Mouse (Mus musculus): ENCODE data around the gene Zfyve21. TPM values are rescaled to one million over a fixed set of nuclear protein-coding genes. Genes with fewer than 3 reads are reported as not detected.

Gene Zfyve21
- polyA plus RNA-seq, 1 experiment from 2014 or later = 64.4 TPM

DNA sequence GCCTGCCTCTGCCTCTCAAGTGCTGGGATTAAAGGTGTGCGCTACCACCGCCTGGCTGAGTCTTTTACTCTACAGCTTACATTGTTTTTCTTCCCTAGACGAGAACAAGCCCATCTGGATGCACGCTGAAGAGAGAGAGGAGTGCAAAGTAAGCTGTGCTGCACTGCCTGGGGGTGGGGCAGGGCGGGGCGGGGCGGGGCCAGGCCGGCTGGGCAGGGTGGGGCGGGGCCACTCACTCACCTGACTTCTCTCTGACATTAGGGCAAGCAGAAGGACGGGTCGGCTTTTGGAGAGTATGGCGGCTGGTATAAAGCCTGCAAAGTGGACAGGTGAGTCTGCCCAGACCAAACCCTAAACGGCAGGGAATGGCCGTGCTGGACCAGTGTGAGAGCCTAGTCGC, 28.8 kb upstream of the Zfyve21 start:
- Histone ChIP-seq H3K4me3 (replicated peaks) (no peak overlapping the region), H3K9ac (no peak overlapping the region), H3K4me1 (replicated peaks) (peaks cover 34% of the 10 kb centered on the region), H3K9me3 (replicated peaks) (no peaks in the 10 kb centered on the region), H3K27ac (replicated peaks) (no peak overlapping the region), H3K36me3 (replicated peaks) (peaks cover 87% of the 10 kb centered on the region), H3K27me3 (no peaks in the 10 kb centered on the region), H3K4me2 (no peak overlapping the region)
- WGBS (ENCODE audit: insufficient replicate concordance) = 61% methylated on average over 15 of the region's 15 CpGs
- ATAC-seq (ENCODE audit: insufficient read depth) = no peak

DNA sequence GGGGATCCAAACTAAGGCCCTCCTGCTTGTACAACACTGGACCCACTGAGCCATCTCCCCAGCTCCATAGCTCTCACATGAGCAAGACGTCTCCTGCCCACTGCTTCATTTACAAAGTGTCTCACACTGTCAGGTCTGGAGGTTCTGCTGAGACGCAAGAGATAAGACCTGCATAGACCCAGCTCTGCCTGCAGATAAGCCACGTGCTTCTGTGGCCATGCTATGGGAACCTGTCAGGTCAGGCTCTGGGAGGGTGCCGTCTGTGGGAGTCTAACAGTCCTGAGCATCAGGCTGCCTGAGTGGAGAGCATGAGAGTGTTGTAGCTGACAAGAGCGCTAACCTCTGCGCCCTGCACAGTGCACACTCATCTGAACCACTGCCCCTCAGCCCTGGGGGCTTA, 27.0 kb upstream of the Zfyve21 start:
- Histone ChIP-seq H3K36me3 (replicated peaks) (peaks cover 83% of the 10 kb centered on the region), H3K9ac (no peak overlapping the region), H3K4me3 (replicated peaks) (no peak overlapping the region), H3K4me1 (replicated peaks) (peaks cover 38% of the 10 kb centered on the region), H3K27ac (replicated peaks) (no peak overlapping the region), H3K27me3 (no peaks in the 10 kb centered on the region), H3K4me2 (no peak overlapping the region), H3K9me3 (replicated peaks) (no peaks in the 10 kb centered on the region)
- 48% methylated on average over 6 of the region's 6 CpGs for WGBS (ENCODE audit: insufficient replicate concordance)
- ATAC-seq (ENCODE audit: insufficient read depth) = peak; percentile 56

GRCm38 (mm10) chr12:111790090-111790489, 23.9 kb upstream of the Zfyve21 start:
- WGBS (ENCODE audit: insufficient replicate concordance) = 78% methylated on average over 5 of the region's 5 CpGs
- Histone ChIP-seq H3K27me3 (no peaks in the 10 kb centered on the region), H3K9ac (no peak overlapping the region)

DNA sequence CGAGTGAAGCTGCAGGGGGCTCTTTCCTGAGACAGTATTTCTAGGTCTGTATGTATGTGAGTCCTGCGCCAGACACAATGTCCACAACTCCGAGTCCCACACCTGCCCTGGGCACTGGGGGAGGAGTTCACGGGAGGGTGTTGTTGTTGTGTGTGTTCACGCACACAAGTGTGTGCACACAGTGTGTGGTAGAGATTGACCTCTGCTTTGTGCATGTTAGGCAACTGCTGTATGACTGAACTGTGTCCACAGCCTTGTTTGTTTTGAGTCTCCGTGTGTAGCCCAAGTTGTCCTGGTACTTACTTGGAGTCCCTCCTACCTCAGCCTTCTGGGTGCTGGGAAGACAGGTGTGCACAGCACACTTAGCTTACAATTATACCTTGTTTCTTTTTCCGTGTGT, 23.3 kb upstream of the Zfyve21 start:
- Histone ChIP-seq H3K4me2 (no peak overlapping the region), H3K36me3 (replicated peaks) (peaks cover 75% of the 10 kb centered on the region), H3K4me1 (replicated peaks) (peaks cover 46% of the 10 kb centered on the region), H3K9ac (no peak overlapping the region), H3K27me3 (no peaks in the 10 kb centered on the region), H3K27ac (replicated peaks) (peak overlapping the region; percentile 78), H3K9me3 (replicated peaks) (no peaks in the 10 kb centered on the region), H3K4me3 (replicated peaks) (no peak overlapping the region)
- 76% methylated on average over 7 of the region's 7 CpGs for WGBS (ENCODE audit: insufficient replicate concordance)
- peak; percentile 33; the same call in 1 of the 2 replicates for ATAC-seq (ENCODE audit: insufficient read depth)

More at GRCm38 (mm10) chr12:111790090-111790489, 23.9 kb upstream of the Zfyve21 start:
- H3K36me3 ChIP-seq (replicated peaks) = peaks cover 80% of the 10 kb centered on the region
- no peak overlapping the region for H3K4me2 ChIP-seq
- H3K9me3 ChIP-seq (replicated peaks) = no peaks in the 10 kb centered on the region
- H3K27ac ChIP-seq (replicated peaks) = peak overlapping the region; percentile 78
- ATAC-seq (ENCODE audit: insufficient read depth) = peak; percentile 69
- H3K4me3 ChIP-seq (replicated peaks) = no peak overlapping the region
- peaks cover 48% of the 10 kb centered on the region for H3K4me1 ChIP-seq (replicated peaks)

DNA sequence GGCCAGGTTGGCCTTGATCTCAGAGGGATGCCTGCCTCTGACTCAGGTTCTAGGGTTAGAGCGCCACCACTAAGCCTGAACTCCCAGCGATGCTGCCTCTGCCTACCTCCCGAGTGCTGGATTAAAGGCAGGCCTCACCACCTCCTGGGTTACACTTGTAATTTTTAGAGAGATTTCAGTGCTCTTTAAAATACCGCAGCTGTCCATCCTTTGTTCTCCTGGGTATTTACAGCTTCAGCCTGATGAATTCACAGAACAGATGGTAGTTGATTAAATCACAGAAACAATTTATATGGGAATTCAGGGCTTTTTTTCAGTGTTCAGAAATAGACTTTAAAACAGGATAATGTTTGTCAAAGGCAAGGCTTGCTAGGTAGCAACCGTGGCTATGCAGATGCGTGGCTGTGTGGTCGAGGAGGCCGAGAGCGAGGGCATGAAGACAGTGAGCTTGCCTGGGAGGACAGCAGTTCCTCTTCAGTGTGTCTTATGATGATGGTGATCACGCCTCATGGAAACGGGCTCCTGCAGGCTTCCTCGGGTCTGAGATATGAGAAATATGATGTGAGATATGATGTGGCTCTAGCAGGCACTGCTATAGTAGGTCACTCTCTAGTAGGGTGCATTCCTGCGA, 22.4 kb upstream of the Zfyve21 start:
- Histone ChIP-seq H3K9me3 (replicated peaks) (no peaks in the 10 kb centered on the region), H3K36me3 (replicated peaks) (peaks cover 74% of the 10 kb centered on the region), H3K9ac (no peak overlapping the region), H3K27ac (replicated peaks) (0 out of 2 replicates have a peak overlapping the region, but pooled peaks have one; percentile 78), H3K4me1 (replicated peaks) (peaks cover 38% of the 10 kb centered on the region), H3K27me3 (no peaks in the 10 kb centered on the region), H3K4me3 (replicated peaks) (no peak overlapping the region), H3K4me2 (no peak overlapping the region)
- no peak for ATAC-seq (ENCODE audit: insufficient read depth)
- WGBS (ENCODE audit: insufficient replicate concordance) = 80% methylated on average over 13 of the region's 13 CpGs

DNA sequence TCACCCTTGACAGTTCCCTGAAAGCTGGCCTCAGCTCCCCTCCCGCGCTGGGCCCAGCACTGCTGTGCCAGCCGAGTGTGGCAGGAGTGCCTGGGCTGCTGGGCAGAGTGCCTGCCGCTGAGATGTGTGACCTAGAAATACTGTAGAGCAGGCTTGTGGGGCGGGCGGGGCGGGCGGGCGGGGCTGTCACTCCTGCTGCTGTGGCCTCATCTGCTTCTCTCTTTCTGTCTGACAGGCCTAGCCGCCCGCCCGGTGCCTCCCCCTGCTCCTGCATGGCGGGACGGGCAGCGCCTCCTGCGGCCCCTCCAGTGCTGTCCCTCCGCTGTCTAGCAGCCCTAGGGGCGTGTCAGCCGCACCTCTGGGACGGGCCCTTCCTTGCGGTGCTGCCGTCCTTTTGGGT, 19.9 kb upstream of the Zfyve21 start:
- 0 out of 2 replicates have a peak, but pooled peaks have one; percentile 13 for ATAC-seq (ENCODE audit: insufficient read depth)
- Histone ChIP-seq H3K36me3 (replicated peaks) (peaks cover 63% of the 10 kb centered on the region), H3K9ac (no peak overlapping the region), H3K4me3 (replicated peaks) (no peak overlapping the region), H3K27ac (replicated peaks) (no peak overlapping the region), H3K4me1 (replicated peaks) (peaks cover 24% of the 10 kb centered on the region), H3K4me2 (peak overlapping the region; percentile 23), H3K27me3 (no peaks in the 10 kb centered on the region), H3K9me3 (replicated peaks) (no peaks in the 10 kb centered on the region)
- 41% methylated on average over 22 of the region's 22 CpGs for WGBS (ENCODE audit: insufficient replicate concordance)

DNA sequence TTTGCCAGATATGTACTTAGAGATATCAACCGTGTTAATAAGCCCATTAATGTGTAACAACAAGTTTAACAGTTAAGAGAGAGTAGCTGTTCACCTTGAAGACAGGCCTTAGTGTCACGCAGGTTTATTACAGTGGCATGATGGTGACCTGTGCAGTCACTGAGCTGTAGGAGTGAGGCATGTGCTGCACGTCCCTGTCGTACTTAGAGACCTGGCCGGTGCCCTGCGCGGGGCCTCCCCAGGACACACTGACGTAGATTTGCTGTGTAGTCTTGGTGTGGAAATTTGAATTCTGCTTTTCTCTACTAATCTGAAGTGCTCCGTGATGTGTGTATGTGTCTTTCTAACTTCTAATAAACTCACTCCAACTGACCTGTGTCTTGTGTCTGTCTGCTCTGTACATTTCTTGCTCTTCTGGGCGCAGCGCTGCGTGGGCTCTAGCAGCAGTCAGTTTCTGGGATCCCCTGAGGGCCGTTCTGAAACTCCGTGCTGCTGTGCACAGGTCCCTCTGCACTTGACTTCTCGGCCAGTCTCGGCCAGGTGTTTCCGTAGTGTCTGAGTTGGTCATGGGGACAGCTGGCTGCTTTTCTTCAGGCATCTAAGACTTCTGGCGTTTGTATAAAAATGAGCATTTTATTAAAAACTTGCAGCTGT, 19.3 kb upstream of the Zfyve21 start:
- H3K27ac ChIP-seq (replicated peaks) = no peak overlapping the region
- H3K9ac ChIP-seq = no peak overlapping the region
- no peaks in the 10 kb centered on the region for H3K27me3 ChIP-seq
- no peak for ATAC-seq (ENCODE audit: insufficient read depth)
- peak overlapping the region; percentile 23; the same call in 1 of the 2 replicates for H3K4me2 ChIP-seq
- no peak overlapping the region for H3K4me3 ChIP-seq (replicated peaks)
- H3K4me1 ChIP-seq (replicated peaks) = peaks cover 19% of the 10 kb centered on the region
- 86% methylated on average over 18 of the region's 18 CpGs for WGBS (ENCODE audit: insufficient replicate concordance)
- H3K9me3 ChIP-seq (replicated peaks) = no peaks in the 10 kb centered on the region
- H3K36me3 ChIP-seq (replicated peaks) = peaks cover 57% of the 10 kb centered on the region

DNA sequence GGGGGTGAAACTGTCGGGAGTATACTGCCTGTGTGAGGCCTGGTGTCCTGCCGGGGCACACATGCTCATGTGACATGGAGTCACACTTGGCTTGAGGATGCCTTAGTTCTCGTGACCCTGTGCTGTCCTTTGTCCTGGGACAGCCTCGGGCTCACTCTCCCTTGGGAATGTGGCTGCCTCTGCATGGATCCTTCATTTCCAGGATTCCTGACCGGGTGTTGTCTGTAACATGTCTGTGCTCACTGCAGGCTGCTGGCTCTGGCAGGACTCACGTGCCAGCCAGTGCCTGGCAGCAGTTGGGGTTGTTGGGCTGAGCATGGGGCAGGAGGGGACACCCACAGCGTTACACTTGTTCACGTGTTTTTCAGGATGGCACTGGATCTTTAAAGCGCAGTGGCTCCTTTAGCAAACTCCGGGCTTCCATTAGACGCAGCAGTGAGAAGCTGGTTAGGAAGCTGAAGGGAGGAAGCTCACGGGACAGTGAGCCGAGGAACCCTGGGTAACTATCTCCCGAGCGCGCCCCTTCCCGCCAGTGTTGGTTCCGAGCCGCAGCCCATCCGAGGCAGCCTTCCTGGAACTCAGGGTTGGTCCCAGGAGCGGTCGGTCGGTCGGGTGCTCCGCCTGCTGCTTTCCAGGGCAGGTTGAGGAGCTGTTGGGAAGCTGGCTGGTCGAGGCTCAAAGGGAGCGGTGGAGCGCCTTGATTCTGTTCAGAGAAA, 18.6 kb upstream of the Zfyve21 start:
- Histone ChIP-seq H3K4me2 (no peak overlapping the region), H3K36me3 (replicated peaks) (peaks cover 50% of the 10 kb centered on the region), H3K9me3 (replicated peaks) (no peaks in the 10 kb centered on the region), H3K4me3 (replicated peaks) (no peak overlapping the region), H3K27ac (replicated peaks) (no peak overlapping the region), H3K4me1 (replicated peaks) (peaks cover 19% of the 10 kb centered on the region), H3K9ac (no peak overlapping the region), H3K27me3 (no peaks in the 10 kb centered on the region)
- ATAC-seq (ENCODE audit: insufficient read depth) = no peak
- WGBS (ENCODE audit: insufficient replicate concordance) = 89% methylated on average over 28 of the region's 28 CpGs

- Histone ChIP-seq H3K27ac (replicated peaks) (no peak overlapping the region), H3K27me3 (no peaks in the 10 kb centered on the region), H3K4me1 (replicated peaks) (peaks cover 15% of the 10 kb centered on the region), H3K9me3 (replicated peaks) (no peaks in the 10 kb centered on the region), H3K4me3 (replicated peaks) (no peak overlapping the region), H3K9ac (no peak overlapping the region), H3K4me2 (no peak overlapping the region), H3K36me3 (replicated peaks) (peaks cover 54% of the 10 kb centered on the region)
- 83% methylated on average over 8 of the region's 8 CpGs for WGBS (ENCODE audit: insufficient replicate concordance)
- ATAC-seq (ENCODE audit: insufficient read depth) = no peak
Measured at GRCm38 (mm10) chr12:111797251-111797650, 16.7 kb upstream of the Zfyve21 start.

DNA sequence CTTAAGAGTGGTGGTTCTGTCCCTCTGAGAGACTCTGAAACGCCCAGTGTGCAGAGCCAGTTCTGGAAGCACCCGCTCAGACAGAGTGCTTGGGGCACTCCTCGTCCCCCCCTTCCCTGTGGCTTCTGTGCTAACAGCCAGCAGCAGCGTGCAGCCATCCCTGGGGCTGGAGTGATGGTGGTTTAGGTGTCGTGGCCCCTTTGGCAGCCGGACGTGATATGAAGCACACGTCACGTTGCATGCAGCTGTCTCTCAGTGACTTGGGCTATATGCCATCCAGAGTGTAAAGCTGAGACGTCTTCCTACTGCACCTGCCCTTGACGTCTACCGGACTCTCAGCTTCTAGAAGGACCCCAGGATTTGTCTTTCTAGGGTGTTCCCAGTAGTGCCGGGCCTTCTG, 15.5 kb upstream of the Zfyve21 start:
- ATAC-seq (ENCODE audit: insufficient read depth) = no peak
- Histone ChIP-seq H3K27ac (replicated peaks) (no peak overlapping the region), H3K36me3 (replicated peaks) (peaks cover 60% of the 10 kb centered on the region), H3K9ac (no peak overlapping the region), H3K27me3 (no peaks in the 10 kb centered on the region), H3K4me3 (replicated peaks) (no peak overlapping the region), H3K4me2 (no peak overlapping the region), H3K4me1 (replicated peaks) (peaks cover 11% of the 10 kb centered on the region), H3K9me3 (replicated peaks) (no peaks in the 10 kb centered on the region)
- 83% methylated on average over 13 of the region's 13 CpGs for WGBS (ENCODE audit: insufficient replicate concordance)

DNA sequence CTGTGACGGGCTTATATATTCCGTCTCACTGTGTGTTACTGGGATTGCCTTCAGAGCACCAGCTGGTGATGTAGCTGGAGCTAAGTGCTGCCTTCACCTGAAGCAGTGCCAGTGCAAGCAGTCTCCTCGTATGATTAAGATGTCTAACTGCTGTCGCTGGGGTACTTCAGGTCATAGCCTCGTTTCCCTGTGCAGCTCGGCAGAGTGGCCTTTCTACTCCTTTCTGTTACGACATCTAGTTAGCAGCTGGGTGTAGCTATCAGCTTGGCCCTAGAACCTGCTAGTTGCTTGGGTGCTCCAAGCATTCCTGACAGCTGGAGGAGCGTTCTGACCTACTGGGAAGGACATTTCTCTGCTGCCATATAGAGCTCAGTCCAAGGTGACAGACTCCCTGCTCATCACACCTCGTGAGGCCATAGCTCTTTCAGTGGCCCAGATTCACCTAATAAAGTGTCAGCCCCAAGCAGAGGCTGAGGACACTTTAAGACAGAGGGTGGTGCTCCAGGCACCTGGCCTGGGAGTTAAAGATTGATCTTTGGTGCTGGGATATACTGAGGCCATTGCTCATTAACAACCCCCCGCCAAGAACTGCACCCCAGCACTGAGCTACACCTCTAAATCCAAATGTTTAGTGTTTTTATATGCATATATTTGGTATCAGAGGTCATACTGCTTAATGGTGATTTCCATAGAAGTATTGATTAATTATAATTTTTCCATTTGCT, 13.3 kb upstream of the Zfyve21 start:
- WGBS (ENCODE audit: insufficient replicate concordance) = 75% methylated on average over 10 of the region's 10 CpGs
- H3K36me3 ChIP-seq (replicated peaks) = peaks cover 68% of the 10 kb centered on the region
- H3K4me3 ChIP-seq (replicated peaks) = no peak overlapping the region

More for the DNA sequence above, 13.3 kb upstream of the Zfyve21 start:
- no peak overlapping the region for H3K27ac ChIP-seq (replicated peaks)
- no peaks in the 10 kb centered on the region for H3K4me1 ChIP-seq (replicated peaks)
- ATAC-seq (ENCODE audit: insufficient read depth) = no peak
- H3K9ac ChIP-seq = no peak overlapping the region
- H3K4me2 ChIP-seq = no peak overlapping the region
- no peaks in the 10 kb centered on the region for H3K9me3 ChIP-seq (replicated peaks)
- no peaks in the 10 kb centered on the region for H3K27me3 ChIP-seq
